Mouse (Mus musculus): ENCODE data around the gene Ebf1.

DNA sequence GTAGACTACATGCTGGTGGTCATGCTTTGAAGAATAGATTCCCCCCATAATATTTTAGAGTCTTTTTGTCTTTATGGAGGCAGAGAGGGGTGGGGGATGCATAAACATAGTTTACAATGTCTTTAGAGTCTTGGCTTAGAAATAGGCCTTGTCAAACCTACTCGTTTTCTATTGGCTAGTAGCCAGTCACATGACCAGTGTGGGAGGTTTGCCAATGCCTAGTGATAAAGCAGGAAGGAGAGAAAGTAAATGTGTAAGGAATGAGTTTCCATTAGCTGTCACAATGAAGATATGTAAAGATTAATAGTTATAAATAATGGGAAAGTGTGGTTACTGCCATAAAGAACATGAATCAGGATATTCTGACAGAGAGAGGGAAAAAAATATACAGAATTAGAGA, 256.8 kb downstream of the Ebf1 start:
- TF ChIP-seq CTCF (IDR thresholded peaks at IDR 0.05; ENCODE audit: low read depth) (no peak), EP300 (IDR thresholded peaks at IDR 0.05; ENCODE audit: low read depth) (no peak)
